17 mouse cellular contexts compared by ENCODE assay signal in genomic region chr15:61713953-61714352, GRCm38 (mm10).
"Had no signal": no experiment of that assay in that cellular context is flagged by ENCODE, and none has a peak within 500 bp of the region (broad histone marks: within the 10 kb centered on the region; RNA-seq: fewer than 3 reads in every experiment).

No protein-coding gene starts in this region.

- H3K27ac ChIP-seq: liver, embryonic 15.5 days; macrophage; midbrain, embryonic 13.5 days; midbrain, embryonic 15.5 days; neural tube, embryonic 12.5 days; stomach, embryonic 15.5 days; stomach, postnatal 0 days had no signal

- H3K27me3 ChIP-seq: liver, embryonic 15.5 days; megakaryocyte, embryonic 14.5 days; midbrain, embryonic 13.5 days; midbrain, embryonic 15.5 days; neural tube, embryonic 12.5 days; stomach, embryonic 15.5 days had no signal

- H3K36me3 ChIP-seq: liver, embryonic 15.5 days; midbrain, embryonic 13.5 days; midbrain, embryonic 15.5 days; neural tube, embryonic 12.5 days; stomach, embryonic 15.5 days had no signal

- H3K9me3 ChIP-seq: liver, embryonic 15.5 days; megakaryocyte, embryonic 14.5 days; midbrain, embryonic 13.5 days; midbrain, embryonic 15.5 days; neural tube, embryonic 12.5 days; stomach, embryonic 15.5 days had no signal

- H3K4me2 ChIP-seq: liver, embryonic 15.5 days; midbrain, embryonic 11.5 days; midbrain, embryonic 13.5 days; midbrain, embryonic 15.5 days; neural tube, embryonic 12.5 days; stomach, embryonic 15.5 days had no signal

- H3K9ac ChIP-seq: liver, embryonic 15.5 days; liver, postnatal 0 days; midbrain, embryonic 13.5 days; midbrain, embryonic 15.5 days; neural tube, embryonic 12.5 days; stomach, embryonic 15.5 days had no signal

- H3K4me1 ChIP-seq: liver, embryonic 15.5 days; megakaryocyte, embryonic 14.5 days; midbrain, embryonic 13.5 days; midbrain, embryonic 15.5 days; neural tube, embryonic 12.5 days; stomach, embryonic 15.5 days had no signal

- ATAC-seq: liver, postnatal 0 days; lung, postnatal 0 days; midbrain, embryonic 13.5 days; midbrain, embryonic 15.5 days had no signal

- DNase-seq: liver, postnatal 0 days; lung, adult 2 months; lung, postnatal 14 days; right cerebral cortex, postnatal 14 days; thymus, adult 18-20 months; thymus, postnatal 14 days; thymus, postnatal 36 days had no signal

- H3K4me3 ChIP-seq: liver, embryonic 15.5 days; megakaryocyte, embryonic 14.5 days; midbrain, embryonic 13.5 days; midbrain, embryonic 15.5 days; neural tube, embryonic 12.5 days; stomach, embryonic 15.5 days had no signal
